Mouse (Mus musculus) neural tube, embryonic 14.5 days (tissue): ENCODE measurements around the gene Greb1. TPM values are rescaled to one million over a fixed set of nuclear protein-coding genes. Genes with fewer than 3 reads are reported as not detected.

Experiments used
- ATAC-seq: fragments of 200-750 bp; cut with Nextera tagmentation; 2 replicates; pipeline ENCODE4 v1.8.0; 2017; ENCODE audit warnings: low read depth, mild to moderate bottlenecking, moderate TSS enrichment, moderate library complexity
- H3K27ac ChIP-seq: fragments of 300-500 bp; sonication (generic); 2 replicates; pipeline ENCODE4 v1.5.1; 2014; ENCODE audit warnings: low read depth, mild to moderate bottlenecking, control low read depth, low read length, moderate library complexity, mixed read lengths
- H3K27me3 ChIP-seq: fragments of 300-500 bp; sonication (generic); 2 replicates; pipeline ENCODE4 v1.6.1; 2014; ENCODE audit warnings: low read length; ENCODE audit not compliant: control insufficient read depth, insufficient read depth
- H3K36me3 ChIP-seq: fragments of 300-500 bp; sonication (generic); 2 replicates; pipeline ENCODE4 v1.6.1; 2014; ENCODE audit warnings: low read length, mixed read lengths; ENCODE audit not compliant: control insufficient read depth, insufficient read depth
- H3K4me1 ChIP-seq: fragments of 300-500 bp; sonication (generic); 2 replicates; pipeline ENCODE4 v1.6.1; 2014; ENCODE audit warnings: low read length; ENCODE audit not compliant: control insufficient read depth, insufficient read depth
- H3K4me2 ChIP-seq: fragments of 300-500 bp; sonication (generic); 2 replicates; pipeline ENCODE4 v1.6.1; 2014; ENCODE audit warnings: mild to moderate bottlenecking, low read depth, low read length, control low read depth
- H3K4me3 ChIP-seq: fragments of 300-500 bp; sonication (generic); 2 replicates; pipeline ENCODE4 v1.5.1; 2014; ENCODE audit warnings: low read depth, low read length, control low read depth, mixed read lengths
- H3K9ac ChIP-seq: fragments of 300-500 bp; sonication (generic); replicated peaks from 2 replicates; pipeline ENCODE4 v1.6.1; 2014; ENCODE audit warnings: low read depth, mild to moderate bottlenecking, control low read depth, low read length, mixed read lengths
- H3K9me3 ChIP-seq: fragments of 300-500 bp; sonication (generic); 2 replicates; pipeline ENCODE4 v1.6.1; 2016; ENCODE audit warnings: low read length; ENCODE audit not compliant: control insufficient read depth
- whole genome bisulfite sequencing: fragments of 180-500 bp; shearing (Covaris S2); extraction: QIAGEN DNeasy Blood & Tissue Kit; methylation state at CpG from one replicate; pipeline ENCODE4 v1.1.7; 2014; 5-methylcytosine and 5-hydroxymethylcytosine counted together
- polyA plus RNA-seq: library from polyadenylated mRNA; unstranded; fragments of >200 nt; fragmentation: Nextera tagmentation; extraction: Ambion mirVana; gene quantifications from 2 replicates; pipeline ENCODE4 v1.2.1, GENCODE M21; 2014

Gene Greb1
- polyA plus RNA-seq, 1 experiment from 2014 or later: 1.3 TPM

- Histone ChIP-seq H3K9me3 (no peaks in the 10 kb centered on the region), H3K4me2 (no peak overlapping the region), H3K4me1 (no peaks in the 10 kb centered on the region), H3K9ac (no peak overlapping the region), H3K4me3 (no peak overlapping the region), H3K36me3 (no peaks in the 10 kb centered on the region), H3K27me3 (no peaks in the 10 kb centered on the region), H3K27ac (no peak overlapping the region)
- 96% methylated on average over 3 of the region's 3 CpGs for WGBS
- no peak for ATAC-seq
These were observed 39.2 kb downstream of the Greb1 start for GRCm38 (mm10) chr12:16761461-16761860.

- H3K9me3 ChIP-seq: no peaks in the 10 kb centered on the region
- H3K36me3 ChIP-seq: no peaks in the 10 kb centered on the region
- no peak overlapping the region for H3K4me3 ChIP-seq
- no peaks in the 10 kb centered on the region for H3K4me1 ChIP-seq
- H3K4me2 ChIP-seq: no peak overlapping the region
- 68% methylated on average over 4 of the region's 4 CpGs for WGBS
- H3K27ac ChIP-seq: no peak overlapping the region
- ATAC-seq: no peak
- H3K9ac ChIP-seq: no peak overlapping the region
- H3K27me3 ChIP-seq: no peaks in the 10 kb centered on the region
These were observed 40.4 kb downstream of the Greb1 start for GRCm38 (mm10) chr12:16760246-16760645.

GRCm38 (mm10) chr12:16754311-16754710 lies 46.4 kb downstream of the Greb1 start:
- Histone ChIP-seq H3K4me1 (no peaks in the 10 kb centered on the region), H3K36me3 (no peaks in the 10 kb centered on the region), H3K9ac (no peak overlapping the region), H3K27ac (no peak overlapping the region), H3K4me2 (no peak overlapping the region), H3K9me3 (no peaks in the 10 kb centered on the region), H3K4me3 (no peak overlapping the region), H3K27me3 (no peaks in the 10 kb centered on the region)
- WGBS: 2% methylated on average over 2 of the region's 2 CpGs
- ATAC-seq: peak; percentile 60; the same call in 1 of the 2 replicates

GRCm38 (mm10) chr12:16753555-16753954 lies 47.1 kb downstream of the Greb1 start:
- no peak overlapping the region for H3K4me2 ChIP-seq
- 0 out of 2 replicates have a peak, but pooled peaks have one; percentile 28 for ATAC-seq
- 57% methylated on average over 9 of the region's 9 CpGs for WGBS
- H3K27me3 ChIP-seq: no peaks in the 10 kb centered on the region
- H3K4me1 ChIP-seq: no peaks in the 10 kb centered on the region
- H3K27ac ChIP-seq: no peak overlapping the region
- H3K36me3 ChIP-seq: no peaks in the 10 kb centered on the region
- no peak overlapping the region for H3K9ac ChIP-seq
- H3K4me3 ChIP-seq: no peak overlapping the region
- H3K9me3 ChIP-seq: no peaks in the 10 kb centered on the region

GRCm38 (mm10) chr12:16753110-16753509 lies 47.6 kb downstream of the Greb1 start:
- no peak overlapping the region for H3K27ac ChIP-seq
- 11% methylated on average over 8 of the region's 8 CpGs for WGBS
- ATAC-seq: 0 out of 2 replicates have a peak, but pooled peaks have one; percentile 34
- no peak overlapping the region for H3K4me2 ChIP-seq
- H3K27me3 ChIP-seq: no peaks in the 10 kb centered on the region
- no peaks in the 10 kb centered on the region for H3K4me1 ChIP-seq
- H3K9ac ChIP-seq: no peak overlapping the region
- no peaks in the 10 kb centered on the region for H3K36me3 ChIP-seq
- no peak overlapping the region for H3K4me3 ChIP-seq
- no peaks in the 10 kb centered on the region for H3K9me3 ChIP-seq

GRCm38 (mm10) chr12:16752236-16752840 lies 48.3 kb downstream of the Greb1 start:
- ATAC-seq: no peak

GRCm38 (mm10) chr12:16751609-16752008 lies 49.1 kb downstream of the Greb1 start:
- H3K36me3 ChIP-seq: no peaks in the 10 kb centered on the region
- no peaks in the 10 kb centered on the region for H3K4me1 ChIP-seq
- H3K27me3 ChIP-seq: no peaks in the 10 kb centered on the region
- no peaks in the 10 kb centered on the region for H3K9me3 ChIP-seq
- no peak overlapping the region for H3K9ac ChIP-seq
- no peak overlapping the region for H3K4me2 ChIP-seq
- 70% methylated on average over 6 of the region's 6 CpGs for WGBS
- no peak for ATAC-seq
- H3K4me3 ChIP-seq: no peak overlapping the region
- no peak overlapping the region for H3K27ac ChIP-seq

More at GRCm38 (mm10) chr12:16752236-16752840, 48.3 kb downstream of the Greb1 start:
- H3K9me3 ChIP-seq: no peaks in the 10 kb centered on the region
- H3K4me2 ChIP-seq: no peak overlapping the region
- H3K4me3 ChIP-seq: no peak overlapping the region
- no peak overlapping the region for H3K27ac ChIP-seq
- H3K27me3 ChIP-seq: no peaks in the 10 kb centered on the region
- WGBS: 16% methylated on average over 12 of the region's 12 CpGs
- no peaks in the 10 kb centered on the region for H3K36me3 ChIP-seq
- H3K4me1 ChIP-seq: no peaks in the 10 kb centered on the region
- no peak overlapping the region for H3K9ac ChIP-seq

GRCm38 (mm10) chr12:16740059-16740458 lies 60.6 kb downstream of the Greb1 start:
- ATAC-seq: peak; percentile 66
- no peaks in the 10 kb centered on the region for H3K4me1 ChIP-seq
- 17% methylated on average over 5 of the region's 5 CpGs for WGBS
- H3K27ac ChIP-seq: no peak overlapping the region
- no peak overlapping the region for H3K4me3 ChIP-seq
- no peaks in the 10 kb centered on the region for H3K27me3 ChIP-seq
- no peaks in the 10 kb centered on the region for H3K9me3 ChIP-seq
- no peak overlapping the region; the same call in 1 of the 2 replicates for H3K4me2 ChIP-seq
- H3K9ac ChIP-seq: no peak overlapping the region
- H3K36me3 ChIP-seq: no peaks in the 10 kb centered on the region

- no peak for ATAC-seq
- H3K9ac ChIP-seq: no peak overlapping the region
- H3K27me3 ChIP-seq: no peaks in the 10 kb centered on the region
- no peaks in the 10 kb centered on the region for H3K4me1 ChIP-seq
- H3K9me3 ChIP-seq: no peaks in the 10 kb centered on the region
- no peak overlapping the region for H3K27ac ChIP-seq
- WGBS: 28% methylated on average over 5 of the region's 5 CpGs
- no peak overlapping the region for H3K4me2 ChIP-seq
- H3K4me3 ChIP-seq: no peak overlapping the region
- H3K36me3 ChIP-seq: no peaks in the 10 kb centered on the region
These were observed 63.4 kb downstream of the Greb1 start for GRCm38 (mm10) chr12:16737266-16737665.
